In genomic region chr3:98405877-98406276, GRCm38 (mm10) we compare ENCODE assay signal across 20 mouse cellular contexts. TPM values are rescaled to one million over a fixed set of nuclear protein-coding genes. Genes with fewer than 3 reads are reported as not detected.
DNase-seq lines count a peak whose midpoint lies in the region; ATAC-seq and TF ChIP-seq lines count a peak whose summit lies in the region.
"Not testable (repeated sequence)": the region's sequence is repeated elsewhere in the genome, so short reads cannot be mapped to it uniquely, and the experiment has no call there.
"Had no signal": no experiment of that assay in that cellular context is flagged by ENCODE, and none has a peak within 500 bp of the region (broad histone marks: within the 10 kb centered on the region; RNA-seq: fewer than 3 reads in every experiment).

No protein-coding gene starts in this region.

- H3K4me1 ChIP-seq in heart, embryonic 13.5 days = peaks cover 30% of the 10 kb centered on the region
- H3K4me1 ChIP-seq in heart, embryonic 16.5 days (ENCODE audit: control insufficient read depth, insufficient read depth, low read length) = peaks cover 21% of the 10 kb centered on the region
- not testable (repeated sequence) for H3K4me1 ChIP-seq in hindbrain, postnatal 0 days (ENCODE audit: insufficient read depth, low read length); neural tube, embryonic 14.5 days (ENCODE audit: control insufficient read depth, insufficient read depth, low read length)

- H3K36me3 ChIP-seq in heart, embryonic 13.5 days; heart, embryonic 16.5 days (ENCODE audit: control insufficient read depth, insufficient read depth); hindbrain, postnatal 0 days (ENCODE audit: insufficient read depth, low read length); neural tube, embryonic 14.5 days (ENCODE audit: control insufficient read depth, insufficient read depth, low read length): not testable (repeated sequence)

- peak overlapping the region; percentile 88 for H3K27ac ChIP-seq in heart, embryonic 13.5 days (replicated peaks)
- H3K27ac ChIP-seq in heart, embryonic 16.5 days (ENCODE audit: low read length) = peak overlapping the region; percentile 89
- 0 out of 2 replicates have a peak overlapping the region, but pooled peaks have one; percentile 15 for H3K27ac ChIP-seq in hindbrain, postnatal 0 days
- H3K27ac ChIP-seq in neural tube, embryonic 14.5 days (ENCODE audit: low read depth, low read length) = not testable (repeated sequence)

- 74% methylated on average over 6 of the region's 6 CpGs for WGBS in heart, embryonic 13.5 days
- 76% methylated on average over 6 of the region's 6 CpGs for WGBS in heart, embryonic 16.5 days
- 58% methylated on average over 4 of the region's 6 CpGs for WGBS in hindbrain, postnatal 0 days
- 78% methylated on average over 4 of the region's 6 CpGs for WGBS in neural tube, embryonic 14.5 days

- H3K4me3 ChIP-seq in heart, embryonic 13.5 days; heart, embryonic 16.5 days (ENCODE audit: low read length); hindbrain, postnatal 0 days (ENCODE audit: low read length); neural tube, embryonic 14.5 days (ENCODE audit: low read depth, low read length): not testable (repeated sequence)

- not testable (repeated sequence) for H3K4me2 ChIP-seq in heart, embryonic 13.5 days; heart, embryonic 16.5 days (ENCODE audit: low read depth, low read length); hindbrain, postnatal 0 days (ENCODE audit: low read depth, low read length); neural tube, embryonic 14.5 days (ENCODE audit: low read depth, low read length)

- peak; percentile 58 for DNase-seq in heart, adult 11 months
- not testable (repeated sequence) for DNase-seq in hindbrain, postnatal 0 days (ENCODE audit: low spot score)
- DNase-seq in thymus, postnatal 4 days = peak; percentile 15

- not testable (repeated sequence) for H3K9me3 ChIP-seq in heart, embryonic 13.5 days; heart, embryonic 16.5 days (replicated peaks; ENCODE audit: control insufficient read depth, low read length); hindbrain, postnatal 0 days (ENCODE audit: low read length); neural tube, embryonic 14.5 days (ENCODE audit: control insufficient read depth, low read length)

- H3K27me3 ChIP-seq in heart, embryonic 13.5 days (replicated peaks); heart, embryonic 16.5 days (ENCODE audit: control insufficient read depth, insufficient read depth, low read length); hindbrain, postnatal 0 days (ENCODE audit: insufficient read depth, low read length); neural tube, embryonic 14.5 days (ENCODE audit: control insufficient read depth, insufficient read depth, low read length): not testable (repeated sequence)

- not testable (repeated sequence) for H3K9ac ChIP-seq in heart, embryonic 13.5 days; heart, embryonic 16.5 days (ENCODE audit: low read length); hindbrain, postnatal 0 days (replicated peaks; ENCODE audit: low read length); neural tube, embryonic 14.5 days (replicated peaks; ENCODE audit: low read depth, low read length)

- not testable (repeated sequence) for TF ChIP-seq CTCF in hindbrain, postnatal 0 days (IDR thresholded peaks at IDR 0.05; ENCODE audit: low read depth)

- ATAC-seq in heart, embryonic 13.5 days (ENCODE audit: extremely low read depth, insufficient number of reproducible peaks, low FRiP score, low TSS enrichment); heart, embryonic 16.5 days (replicated peaks; ENCODE audit: extremely low read depth, insufficient read depth, low FRiP score); hindbrain, postnatal 0 days: not testable (repeated sequence)
- 0 out of 2 replicates have a peak, but pooled peaks have one; percentile 12 for ATAC-seq in neural tube, embryonic 14.5 days (ENCODE audit: low read depth)

RNA-seq across cellular contexts. Expression of gene Zfp697, which starts 23.6 kb away (rescaled TPM):
- polyA plus RNA-seq in heart, embryonic 13.5 days (2015; fragmentation: Nextera tagmentation; extraction: Ambion mirVana) = 7.3 and 8.3 TPM in 2 replicates
- 9.3 and 9.8 TPM in 2 replicates for polyA plus RNA-seq in heart, embryonic 16.5 days (2015; fragmentation: Nextera tagmentation; extraction: Ambion mirVana)
- 29.1 and 29.6 TPM in 2 replicates for total RNA-seq in hindbrain, postnatal 0 days (2014; rRNA removed)
- polyA plus RNA-seq in hindbrain, postnatal 0 days (2015; fragmentation: Nextera tagmentation; extraction: Ambion mirVana) = 15.3 and 17.3 TPM in 2 replicates
- polyA plus RNA-seq in neural tube, embryonic 14.5 days (2014; fragmentation: Nextera tagmentation; extraction: Ambion mirVana) = 21.7 and 28.9 TPM in 2 replicates
- polyA plus RNA-seq: erythroblast, embryonic 14.5 days had no signal

RNA-seq across cellular contexts. Expression of gene Gm4450, which starts 51.0 kb away (rescaled TPM):
- polyA plus RNA-seq in heart, embryonic 13.5 days (2015; fragmentation: Nextera tagmentation; extraction: Ambion mirVana) = not detected in 2 replicates
- not detected in 2 replicates for polyA plus RNA-seq in heart, embryonic 16.5 days (2015; fragmentation: Nextera tagmentation; extraction: Ambion mirVana)
- total RNA-seq in hindbrain, postnatal 0 days (2014; rRNA removed) = not detected in 2 replicates
- not detected in 2 replicates for polyA plus RNA-seq in hindbrain, postnatal 0 days (2015; fragmentation: Nextera tagmentation; extraction: Ambion mirVana)
- polyA plus RNA-seq in neural tube, embryonic 14.5 days (2014; fragmentation: Nextera tagmentation; extraction: Ambion mirVana) = 0.42 TPM in 1 of 2 replicates, not detected in the other
- total RNA-seq: adrenal gland, adult 2 months; adrenal gland, postnatal 25 days; common myeloid progenitor, adult 5-6 weeks; ES-E14; MEL had no signal
- polyA plus RNA-seq: adrenal gland, adult 2 months; brain, embryonic 14.5 days; C2C12; embryonic facial prominence, embryonic 11.5 days; embryonic facial prominence, embryonic 13.5 days; embryonic facial prominence, embryonic 15.5 days; erythroblast, embryonic 14.5 days; forebrain, embryonic 10.5 days; forebrain, embryonic 12.5 days; forebrain, embryonic 14.5 days had no signal
